Mouse (Mus musculus): Measurements from ENCODE around the gene Rbm48.

Rbm48 gene

DNA sequence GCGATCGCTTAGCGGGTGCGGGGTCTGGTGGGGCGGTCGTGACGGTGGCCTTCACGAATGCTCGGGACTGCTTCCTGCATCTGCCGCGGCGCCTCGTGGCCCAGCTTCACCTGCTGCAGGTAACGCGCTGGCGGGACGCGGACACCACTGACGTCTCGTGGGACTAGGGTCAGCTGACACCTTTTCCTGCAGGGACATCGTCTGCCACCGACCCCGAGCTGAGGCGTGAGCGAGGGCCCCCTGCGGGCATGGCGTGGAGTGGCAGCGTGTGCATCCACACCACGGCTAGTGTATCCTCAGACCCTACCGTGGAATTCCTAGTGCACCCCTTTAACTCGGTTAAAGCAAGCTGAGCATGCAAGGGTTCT is at the start of gene Rbm48:
Rbm48 (minus strand) TSS at position 187 of the 368 bp plus-strand sequence.
- Histone ChIP-seq H3K9me3 (ENCODE audit: low read length) (no peaks in the 10 kb centered on the region), H3K36me3 (ENCODE audit: insufficient read depth, low read length) (peaks cover 34% of the 10 kb centered on the region), H3K4me3 (replicated peaks; ENCODE audit: low read length) (peak within 1 kb of the TSS; percentile 99), H3K27me3 (ENCODE audit: insufficient read depth, low read length) (no peaks in the 10 kb centered on the region), H3K4me1 (replicated peaks; ENCODE audit: low read depth, low read length) (peaks cover 22% of the 10 kb centered on the region)
- TF ChIP-seq CTCF (conservative IDR thresholded peaks at IDR 0.05; ENCODE audit: low read length) (peak; percentile 13), POU5F1 (IDR thresholded peaks at IDR 0.05; ENCODE audit: borderline replicate concordance, low read length) (no peak), NANOG (IDR thresholded peaks at IDR 0.05; ENCODE audit: borderline replicate concordance, low read length) (no peak)

DNA sequence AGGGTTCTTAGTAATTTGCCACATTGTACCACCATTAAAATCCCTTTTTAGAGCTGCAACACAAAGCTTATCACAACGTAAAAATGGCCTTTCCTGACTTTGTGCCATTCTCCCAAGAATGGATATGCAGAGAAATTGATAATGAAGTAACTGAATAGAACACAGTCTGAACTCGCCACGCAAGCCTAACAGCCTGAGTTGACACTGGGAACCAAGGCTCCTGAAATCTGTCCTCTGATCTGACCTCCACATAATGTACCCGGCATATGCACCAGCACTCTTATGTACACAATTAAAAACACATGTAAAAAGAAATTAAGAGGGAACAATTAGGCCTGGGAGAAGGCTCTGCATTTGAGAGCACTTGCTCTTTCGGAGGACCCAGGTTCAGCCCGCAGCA is 48.9 kb upstream of the Rbm48 start:
- no peaks in the 10 kb centered on the region for H3K27me3 ChIP-seq (ENCODE audit: insufficient read depth, low read length)
- H3K9me3 ChIP-seq (ENCODE audit: low read length): no peaks in the 10 kb centered on the region
- no peak overlapping the region for H3K4me3 ChIP-seq (replicated peaks; ENCODE audit: low read length)
- peaks cover 15% of the 10 kb centered on the region for H3K4me1 ChIP-seq (replicated peaks; ENCODE audit: low read depth, low read length)
- H3K36me3 ChIP-seq (ENCODE audit: insufficient read depth, low read length): peaks cover 52% of the 10 kb centered on the region
- TF ChIP-seq CTCF (conservative IDR thresholded peaks at IDR 0.05; ENCODE audit: low read length) (no peak), NANOG (IDR thresholded peaks at IDR 0.05; ENCODE audit: borderline replicate concordance, low read length) (no peak), POU5F1 (IDR thresholded peaks at IDR 0.05; ENCODE audit: borderline replicate concordance, low read length) (no peak)

DNA sequence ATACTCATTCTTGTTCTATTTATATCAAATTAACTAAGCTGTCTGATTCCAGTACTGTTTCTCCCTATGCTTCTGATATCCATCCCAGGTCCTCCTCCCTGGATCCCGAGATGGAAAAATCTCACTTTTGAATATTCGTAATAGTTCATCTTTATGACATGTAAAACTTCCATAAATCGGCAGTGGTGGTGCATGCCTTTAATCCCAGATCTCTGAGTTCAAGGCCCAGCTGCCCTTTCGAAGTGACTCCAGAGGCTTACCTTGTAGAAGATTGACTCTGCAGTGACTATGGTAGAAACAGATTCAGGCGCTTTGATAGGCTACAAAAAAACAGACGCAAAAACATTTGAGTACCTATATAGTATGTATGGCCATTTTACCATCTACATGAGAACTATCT is 48.2 kb upstream of the Rbm48 start:
- Histone ChIP-seq H3K36me3 (ENCODE audit: insufficient read depth, low read length) (peaks cover 57% of the 10 kb centered on the region), H3K4me1 (replicated peaks; ENCODE audit: low read depth, low read length) (peaks cover 15% of the 10 kb centered on the region), H3K4me3 (replicated peaks; ENCODE audit: low read length) (no peak overlapping the region), H3K27me3 (ENCODE audit: insufficient read depth, low read length) (no peaks in the 10 kb centered on the region), H3K9me3 (ENCODE audit: low read length) (no peaks in the 10 kb centered on the region)
- TF ChIP-seq NANOG (IDR thresholded peaks at IDR 0.05; ENCODE audit: borderline replicate concordance, low read length) (no peak), CTCF (conservative IDR thresholded peaks at IDR 0.05; ENCODE audit: low read length) (no peak), POU5F1 (IDR thresholded peaks at IDR 0.05; ENCODE audit: borderline replicate concordance, low read length) (no peak)

DNA sequence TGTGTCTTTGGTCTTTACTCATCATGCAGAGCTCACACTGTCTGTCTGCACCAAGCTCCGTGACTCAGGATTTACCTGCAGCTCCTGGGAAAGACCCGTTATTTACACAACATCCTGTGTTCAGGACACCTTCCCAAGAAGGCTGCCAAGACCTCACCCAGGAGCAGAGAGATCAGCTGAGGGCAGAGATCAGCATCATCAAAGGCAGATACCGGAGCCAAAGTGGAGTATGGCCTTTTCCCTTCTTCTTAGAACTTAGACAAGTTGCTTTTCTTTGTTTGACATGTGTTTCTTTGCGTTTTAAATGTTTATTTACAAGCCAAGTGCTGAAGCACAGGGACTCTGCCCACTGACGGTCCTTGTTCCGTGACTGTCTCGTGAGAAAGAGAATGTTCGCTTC is 38.9 kb upstream of the Rbm48 start:
- Histone ChIP-seq H3K27me3 (ENCODE audit: insufficient read depth, low read length) (no peaks in the 10 kb centered on the region), H3K9me3 (ENCODE audit: low read length) (no peaks in the 10 kb centered on the region), H3K4me1 (replicated peaks; ENCODE audit: low read depth, low read length) (0 out of 2 replicates have a peak, but pooled peaks cover 6% of the 10 kb centered on the region), H3K36me3 (ENCODE audit: insufficient read depth, low read length) (peaks cover 49% of the 10 kb centered on the region), H3K4me3 (replicated peaks; ENCODE audit: low read length) (no peak overlapping the region)
- TF ChIP-seq POU5F1 (IDR thresholded peaks at IDR 0.05; ENCODE audit: borderline replicate concordance, low read length) (no peak), NANOG (IDR thresholded peaks at IDR 0.05; ENCODE audit: borderline replicate concordance, low read length) (no peak), CTCF (conservative IDR thresholded peaks at IDR 0.05; ENCODE audit: low read length) (no peak)

DNA sequence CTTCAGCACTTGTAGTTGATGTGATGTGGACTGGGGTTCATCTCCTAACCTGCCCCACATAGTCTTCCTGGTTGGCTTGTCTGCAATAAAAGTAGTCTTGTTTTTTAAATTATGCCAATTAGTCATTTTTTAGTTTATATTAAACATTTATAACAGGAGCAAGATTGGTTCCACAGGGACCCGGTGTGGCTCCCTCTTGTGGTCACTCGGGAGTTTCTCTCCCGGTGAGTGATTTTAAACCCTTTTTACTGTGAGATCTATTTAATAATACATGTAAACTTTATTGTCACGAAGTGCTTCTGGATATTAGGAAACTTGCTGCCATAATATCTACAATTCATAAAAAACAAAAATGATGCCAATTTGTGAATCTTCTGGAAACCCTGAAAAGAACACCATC is 37.6 kb upstream of the Rbm48 start:
- Histone ChIP-seq H3K9me3 (ENCODE audit: low read length) (no peaks in the 10 kb centered on the region), H3K4me1 (replicated peaks; ENCODE audit: low read depth, low read length) (peaks cover 12% of the 10 kb centered on the region; the same call in 1 of the 2 replicates), H3K27me3 (ENCODE audit: insufficient read depth, low read length) (no peaks in the 10 kb centered on the region), H3K36me3 (ENCODE audit: insufficient read depth, low read length) (peaks cover 47% of the 10 kb centered on the region), H3K4me3 (replicated peaks; ENCODE audit: low read length) (no peak overlapping the region; the same call in 1 of the 2 replicates)
- TF ChIP-seq NANOG (IDR thresholded peaks at IDR 0.05; ENCODE audit: borderline replicate concordance, low read length) (no peak), CTCF (conservative IDR thresholded peaks at IDR 0.05; ENCODE audit: low read length) (peak; percentile 93), POU5F1 (IDR thresholded peaks at IDR 0.05; ENCODE audit: borderline replicate concordance, low read length) (no peak)

DNA sequence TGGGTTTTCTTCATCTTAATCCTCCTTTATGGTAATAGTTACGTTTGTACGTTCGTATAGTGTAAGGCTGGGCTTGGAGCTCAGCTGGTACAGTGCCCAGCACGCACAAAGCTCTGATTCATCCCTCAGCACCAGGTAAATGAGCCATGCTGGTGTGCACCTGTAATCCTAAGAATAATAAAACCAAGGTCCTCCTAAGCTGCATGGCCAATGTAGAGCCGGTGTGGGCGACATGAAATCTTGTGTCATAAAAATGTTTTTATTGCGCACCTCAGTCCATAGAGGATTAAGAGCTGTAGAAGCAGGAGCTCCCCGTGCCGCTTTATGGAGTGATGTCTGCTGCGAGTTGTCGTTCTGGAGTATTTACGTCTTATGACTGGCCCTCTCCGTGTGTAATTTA is 36.9 kb upstream of the Rbm48 start:
- Histone ChIP-seq H3K9me3 (ENCODE audit: low read length) (no peaks in the 10 kb centered on the region), H3K36me3 (ENCODE audit: insufficient read depth, low read length) (peaks cover 47% of the 10 kb centered on the region), H3K4me3 (replicated peaks; ENCODE audit: low read length) (no peak overlapping the region; the same call in 1 of the 2 replicates), H3K4me1 (replicated peaks; ENCODE audit: low read depth, low read length) (peaks cover 12% of the 10 kb centered on the region; the same call in 1 of the 2 replicates), H3K27me3 (ENCODE audit: insufficient read depth, low read length) (no peaks in the 10 kb centered on the region)
- TF ChIP-seq NANOG (IDR thresholded peaks at IDR 0.05; ENCODE audit: borderline replicate concordance, low read length) (no peak), POU5F1 (IDR thresholded peaks at IDR 0.05; ENCODE audit: borderline replicate concordance, low read length) (no peak), CTCF (conservative IDR thresholded peaks at IDR 0.05; ENCODE audit: low read length) (no peak)

DNA sequence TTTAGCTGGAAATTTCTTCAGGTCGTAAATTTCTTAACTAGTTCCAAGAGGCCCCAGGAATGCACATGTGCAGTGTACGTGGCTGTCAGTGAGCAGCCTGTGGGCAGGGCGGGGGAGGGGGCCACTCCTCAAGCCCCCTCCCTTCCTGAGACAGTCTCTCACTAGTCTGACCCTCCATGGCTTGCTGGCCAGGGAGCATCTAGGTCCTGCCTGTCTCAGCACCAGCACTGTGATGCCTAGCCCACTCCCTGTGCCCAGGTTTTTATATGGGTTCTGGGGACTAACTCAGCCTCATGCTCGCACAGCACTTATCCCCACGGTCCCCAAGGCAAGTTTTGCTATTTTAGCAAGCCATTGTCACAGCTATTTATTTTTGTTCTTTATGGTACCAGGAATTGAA is 35.9 kb upstream of the Rbm48 start:
- Histone ChIP-seq H3K36me3 (ENCODE audit: insufficient read depth, low read length) (peaks cover 48% of the 10 kb centered on the region), H3K4me3 (replicated peaks; ENCODE audit: low read length) (no peak overlapping the region), H3K9me3 (ENCODE audit: low read length) (no peaks in the 10 kb centered on the region), H3K4me1 (replicated peaks; ENCODE audit: low read depth, low read length) (peaks cover 12% of the 10 kb centered on the region; the same call in 1 of the 2 replicates), H3K27me3 (ENCODE audit: insufficient read depth, low read length) (no peaks in the 10 kb centered on the region)
- TF ChIP-seq NANOG (IDR thresholded peaks at IDR 0.05; ENCODE audit: borderline replicate concordance, low read length) (no peak), CTCF (conservative IDR thresholded peaks at IDR 0.05; ENCODE audit: low read length) (no peak), POU5F1 (IDR thresholded peaks at IDR 0.05; ENCODE audit: borderline replicate concordance, low read length) (no peak)

DNA sequence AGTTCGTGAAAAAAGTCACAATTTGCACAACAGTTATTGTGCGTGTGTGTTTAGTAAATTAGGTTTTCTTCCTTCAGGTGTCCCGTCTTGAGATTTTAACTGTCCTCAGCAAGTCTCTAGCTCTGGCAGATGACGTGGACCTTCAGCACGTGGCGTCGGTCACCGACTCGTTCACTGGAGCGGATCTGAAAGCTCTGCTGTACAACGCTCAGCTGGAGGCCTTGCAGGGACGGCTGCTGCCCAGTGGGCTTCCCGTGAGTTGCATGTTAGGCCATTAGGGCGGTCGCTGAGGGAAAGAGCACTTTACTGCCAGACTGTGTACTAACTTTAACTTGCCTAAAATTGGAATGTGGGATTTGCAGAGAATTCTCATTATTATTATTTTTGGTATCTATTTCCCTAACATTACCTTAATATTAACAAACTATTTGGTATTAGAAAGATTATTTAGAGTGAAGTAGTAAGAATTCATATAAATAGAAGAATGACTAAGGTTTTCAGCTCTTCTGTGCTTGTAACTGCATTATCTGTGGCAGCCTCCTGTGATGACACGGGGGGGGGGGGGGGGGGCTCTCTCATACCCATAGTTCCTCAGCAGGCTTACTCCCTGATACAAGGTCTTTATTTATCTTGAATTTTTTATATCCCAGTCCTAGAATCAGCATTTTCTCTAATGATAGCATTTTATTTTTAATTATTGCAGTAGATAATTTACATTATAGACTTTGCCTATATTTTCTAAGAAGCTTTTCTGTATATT is 35.3 kb upstream of the Rbm48 start:
- no peak overlapping the region for H3K4me3 ChIP-seq (replicated peaks; ENCODE audit: low read length)
- H3K9me3 ChIP-seq (ENCODE audit: low read length): no peaks in the 10 kb centered on the region
- no peaks in the 10 kb centered on the region for H3K27me3 ChIP-seq (ENCODE audit: insufficient read depth, low read length)
- peaks cover 12% of the 10 kb centered on the region; the same call in 1 of the 2 replicates for H3K4me1 ChIP-seq (replicated peaks; ENCODE audit: low read depth, low read length)
- peaks cover 48% of the 10 kb centered on the region for H3K36me3 ChIP-seq (ENCODE audit: insufficient read depth, low read length)
- no peak for TF ChIP-seq CTCF (conservative IDR thresholded peaks at IDR 0.05; ENCODE audit: low read length)
- TF ChIP-seq POU5F1 (IDR thresholded peaks at IDR 0.05; ENCODE audit: borderline replicate concordance, low read length): no peak
- TF ChIP-seq NANOG (IDR thresholded peaks at IDR 0.05; ENCODE audit: borderline replicate concordance, low read length): no peak
